Mouse (Mus musculus) thymus, postnatal 14 days (tissue): ENCODE measurements around the gene Kcnj6.
"Not testable (repeated sequence)": the region's sequence is repeated elsewhere in the genome, so short reads cannot be mapped to it uniquely, and the experiment has no call there.

ENCODE experiments used
- DNase-seq: peaks from one replicate; pipeline ENCODE4 v3.0.0; 2021

Gene Kcnj6

GRCm38 (mm10) chr16:94845996-94846395 is 151.5 kb downstream of the Kcnj6 start:
- no peak for DNase-seq

DNA sequence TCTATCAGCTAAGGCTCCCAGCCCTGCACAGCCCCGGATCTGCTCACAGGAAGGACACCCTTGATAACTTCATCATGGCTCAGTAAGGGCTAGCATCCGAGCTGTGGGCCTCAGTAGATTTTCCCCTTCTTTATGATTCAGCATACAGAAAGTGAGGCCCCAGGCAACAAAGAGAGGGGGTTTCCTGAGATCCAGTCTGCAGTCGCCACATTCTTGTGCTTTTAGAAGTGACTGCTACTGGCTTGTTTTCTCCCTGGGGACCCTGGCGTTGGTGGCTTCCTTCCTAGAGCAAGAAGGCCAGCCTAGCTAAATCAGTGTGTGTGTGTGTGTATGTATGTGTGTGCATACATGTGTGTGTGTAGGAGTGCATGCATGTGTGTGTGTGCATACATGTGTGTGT is 152.7 kb downstream of the Kcnj6 start:
- no peak for DNase-seq

DNA sequence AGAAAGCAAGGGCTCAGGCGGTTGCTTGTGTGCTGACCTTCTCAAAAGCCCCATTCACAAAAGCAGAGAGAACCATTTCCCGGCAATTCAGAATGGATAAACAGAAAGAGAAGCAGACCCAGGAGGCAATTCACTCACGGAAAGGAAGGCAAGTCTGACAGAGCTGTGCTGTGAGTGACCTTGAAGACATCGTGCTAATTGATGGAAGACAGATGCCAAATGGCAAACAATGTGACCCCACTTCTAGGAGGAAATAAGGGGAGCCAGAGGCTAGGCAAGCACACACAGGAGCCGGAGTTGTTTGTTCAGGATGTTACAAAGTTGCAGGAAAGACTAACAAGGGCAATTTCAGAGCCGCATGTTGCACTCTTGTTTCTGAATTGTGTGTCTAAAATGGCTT is 158.1 kb downstream of the Kcnj6 start:
- DNase-seq, result no peak

- no peak for DNase-seq
These were observed 159.6 kb downstream of the Kcnj6 start for GRCm38 (mm10) chr16:94837881-94838280.

GRCm38 (mm10) chr16:94834502-94834901 is 163.0 kb downstream of the Kcnj6 start:
- DNase-seq, result no peak

- DNase-seq, result no peak
These were observed 169.3 kb downstream of the Kcnj6 start for GRCm38 (mm10) chr16:94828166-94828565.

GRCm38 (mm10) chr16:94827092-94827585 is 170.4 kb downstream of the Kcnj6 start:
- no peak for DNase-seq

DNA sequence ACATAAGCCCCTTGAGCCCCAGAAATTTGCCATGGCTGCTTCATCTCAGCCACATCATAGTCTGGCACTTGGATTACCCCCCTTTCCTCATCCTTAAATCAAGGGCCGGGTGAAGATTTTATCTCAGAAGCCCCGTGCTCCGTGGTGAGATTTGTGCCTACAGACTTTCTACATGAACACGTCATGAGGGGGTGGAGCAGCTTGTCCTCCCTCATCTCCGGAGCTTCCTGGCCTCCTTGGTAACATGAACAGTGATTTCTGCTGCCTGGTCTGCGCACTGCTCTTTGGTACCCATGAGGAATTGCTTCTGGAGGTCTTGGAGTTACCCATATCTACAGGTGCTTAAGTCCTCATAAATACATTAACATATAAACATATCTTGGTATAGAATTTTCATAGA is 172.2 kb downstream of the Kcnj6 start:
- no peak for DNase-seq

DNA sequence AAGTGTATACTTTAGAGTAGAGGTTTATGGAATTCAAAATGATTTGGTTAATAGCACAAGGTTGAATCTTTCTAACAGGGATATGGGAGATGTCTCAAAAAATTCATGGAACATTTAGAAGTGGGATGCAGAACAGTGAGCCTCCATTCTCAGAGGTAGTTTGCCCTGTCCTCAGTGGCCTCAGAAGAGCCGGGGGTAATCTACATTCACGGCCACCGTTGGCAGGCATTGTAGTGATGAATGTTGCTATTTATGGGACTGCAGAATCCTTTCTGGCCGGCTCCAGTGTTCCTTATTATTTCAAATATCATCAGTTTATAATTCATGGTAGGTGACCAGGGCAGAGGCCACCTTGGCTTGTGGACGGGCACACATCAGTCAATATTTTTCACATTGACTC is 174.9 kb downstream of the Kcnj6 start:
- DNase-seq, result no peak

- no peak for DNase-seq
These were observed 175.9 kb downstream of the Kcnj6 start for GRCm38 (mm10) chr16:94821610-94822009.

DNA sequence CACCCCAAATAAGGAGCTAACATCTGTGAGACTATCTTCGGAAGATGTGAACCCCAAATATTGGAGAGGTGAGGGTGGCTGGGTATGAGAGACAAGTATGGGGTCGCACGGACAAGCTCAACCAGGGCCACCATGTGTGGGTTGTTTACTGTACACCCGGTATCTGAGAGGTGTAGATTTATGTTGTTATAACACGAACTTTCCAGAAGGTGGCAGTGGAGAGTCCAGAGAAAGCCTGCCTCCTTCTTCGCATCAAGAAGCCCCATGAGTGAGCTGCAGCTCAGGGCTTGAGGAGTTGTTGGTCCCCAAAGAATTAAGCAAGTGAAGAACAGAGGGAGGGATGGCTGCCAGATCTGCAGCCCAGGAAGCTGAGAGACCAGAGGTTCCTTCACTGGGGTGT is 181.1 kb downstream of the Kcnj6 start:
- DNase-seq, result peak; percentile 35

DNA sequence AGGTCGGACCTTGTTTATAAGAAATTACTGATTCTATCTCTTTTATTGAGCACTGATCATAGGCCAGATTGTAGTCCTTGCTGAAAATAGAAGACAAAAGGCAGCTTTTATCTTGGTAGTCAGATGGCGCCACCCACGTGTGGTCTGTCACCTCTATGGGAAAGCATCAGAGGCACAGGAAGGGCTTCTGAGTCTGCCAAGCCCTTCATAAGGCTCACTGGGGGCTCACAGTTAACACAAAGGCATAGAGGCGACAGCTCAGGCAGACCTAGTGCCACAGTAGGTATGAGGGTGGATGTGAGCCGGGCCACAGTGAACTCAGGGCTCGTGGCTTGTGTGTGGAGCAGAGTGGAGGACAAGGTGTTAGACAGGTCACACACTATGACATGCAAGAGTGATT is 181.6 kb downstream of the Kcnj6 start:
- no peak for DNase-seq

GRCm38 (mm10) chr16:94809286-94809685 is 188.2 kb downstream of the Kcnj6 start:
- DNase-seq, result not testable (repeated sequence)

DNA sequence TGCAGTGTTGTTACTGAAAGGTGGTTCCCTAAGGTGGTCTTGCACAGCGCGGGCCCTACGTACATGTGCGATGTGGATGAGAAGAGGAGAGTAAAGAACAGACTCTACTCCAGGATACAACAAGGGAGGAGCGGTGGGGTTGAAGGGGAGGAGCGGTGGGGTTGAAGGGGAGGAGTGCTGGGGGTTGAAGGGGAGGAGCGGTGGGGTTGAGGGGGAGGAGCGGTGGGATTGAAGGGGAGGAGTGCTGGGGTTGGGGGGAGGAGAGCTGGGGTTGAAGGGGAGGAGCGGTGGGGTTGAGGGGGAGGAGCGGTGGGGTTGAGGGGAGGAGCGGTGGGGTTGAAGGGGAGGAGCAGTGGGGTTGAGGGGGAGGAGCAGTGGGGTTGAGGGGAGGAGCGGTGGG is 199.3 kb downstream of the Kcnj6 start:
- no peak for DNase-seq

DNA sequence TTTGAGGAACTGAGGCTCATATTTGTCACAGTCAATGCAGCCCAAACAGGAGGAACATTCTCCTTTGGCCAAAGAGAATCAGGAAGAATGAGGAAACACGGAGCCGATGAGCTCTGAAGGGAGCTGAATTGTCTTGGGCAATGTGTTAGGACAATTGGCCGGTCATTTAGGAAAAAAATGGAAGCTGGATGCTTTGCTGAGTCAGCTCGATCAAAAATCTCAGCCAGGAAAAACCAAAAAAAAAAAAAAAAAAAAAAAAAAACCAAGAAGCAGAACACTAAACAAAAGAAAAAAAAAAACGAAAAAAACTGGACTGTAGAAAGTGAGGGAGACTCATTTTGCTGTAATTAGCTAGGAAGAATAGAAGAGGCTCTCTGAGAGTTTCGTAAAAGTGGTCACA is 200.1 kb downstream of the Kcnj6 start:
- DNase-seq, result no peak

DNA sequence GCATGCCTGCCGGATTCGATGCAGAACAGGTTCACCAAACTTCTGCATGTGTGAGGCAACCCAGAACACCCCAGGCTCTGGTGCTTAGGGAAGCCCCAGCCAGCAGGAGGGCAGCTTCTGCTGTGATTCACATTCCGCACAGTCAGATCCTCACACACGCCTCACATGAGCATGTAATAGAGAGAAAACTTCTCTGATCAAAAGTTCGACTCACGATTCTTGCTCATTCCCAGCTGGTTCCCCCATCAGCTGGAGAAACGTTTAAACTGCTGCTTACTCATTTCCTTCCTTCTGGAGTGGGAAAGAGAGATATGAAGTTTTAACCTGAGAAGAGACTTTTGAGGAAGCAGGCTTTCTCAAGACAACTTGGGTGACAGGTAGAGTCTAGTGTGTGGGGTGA is 204.5 kb downstream of the Kcnj6 start:
- DNase-seq, result no peak

DNA sequence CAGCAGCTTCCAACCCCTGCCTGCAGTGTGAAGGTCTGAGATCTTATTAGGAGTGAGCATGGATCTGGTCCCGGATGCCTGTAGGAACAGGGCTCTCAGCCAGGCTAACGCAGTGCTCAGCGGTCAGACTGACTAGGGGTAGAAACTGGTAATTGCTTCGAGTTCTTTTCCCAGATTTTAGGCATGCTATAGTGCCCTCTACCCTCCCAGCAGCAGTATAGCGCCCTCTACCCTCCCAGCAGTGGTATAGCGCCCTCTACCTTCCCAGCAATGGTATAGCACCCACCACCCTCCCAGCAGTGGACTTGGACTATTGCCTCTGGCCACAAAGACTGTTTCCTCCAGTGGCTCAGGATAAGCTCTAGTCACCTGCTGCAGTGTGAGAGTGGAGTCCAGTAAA is 207.5 kb downstream of the Kcnj6 start:
- DNase-seq, result peak; percentile 6

DNA sequence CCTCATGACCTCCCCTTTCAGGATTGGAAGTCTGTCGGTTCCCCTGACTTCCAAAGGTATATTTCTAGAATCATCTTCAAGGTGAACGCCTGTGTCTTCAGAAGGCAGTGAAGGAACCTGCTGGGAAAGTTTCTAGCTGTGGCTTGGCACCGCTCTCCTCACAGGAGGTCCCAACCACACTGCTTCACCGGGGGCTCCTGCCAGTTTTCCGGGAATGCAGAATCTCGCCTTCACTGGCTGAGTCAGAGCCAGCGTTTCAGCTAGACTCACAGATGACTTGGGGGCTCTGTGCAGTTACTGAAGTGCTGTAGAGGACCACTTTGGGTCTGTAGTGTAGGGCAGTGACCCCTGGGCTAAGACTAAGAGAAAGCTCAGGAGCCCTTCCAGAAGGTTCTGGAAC is 208.8 kb downstream of the Kcnj6 start:
- no peak for DNase-seq

GRCm38 (mm10) chr16:94788165-94788564 is 209.3 kb downstream of the Kcnj6 start:
- DNase-seq, result peak; percentile 35

DNA sequence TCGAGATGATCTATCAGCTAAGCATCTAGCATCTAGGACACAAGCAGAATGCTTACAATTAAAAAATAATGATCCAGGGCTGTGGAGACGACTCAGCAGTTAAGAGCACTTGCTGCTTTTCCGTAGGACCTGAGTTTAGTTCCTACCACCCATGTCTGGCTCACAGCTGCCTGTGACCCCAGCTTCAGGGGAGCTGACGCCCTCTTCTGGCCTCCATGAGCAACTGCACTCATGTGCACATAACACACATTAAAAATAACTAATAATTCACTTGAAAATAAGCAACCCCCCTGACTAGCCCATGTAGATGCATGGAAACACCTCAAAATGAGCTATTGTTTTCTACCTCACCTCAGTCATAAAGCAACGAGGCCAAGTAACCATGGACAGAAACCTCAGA is 211.6 kb downstream of the Kcnj6 start:
- no peak for DNase-seq

DNA sequence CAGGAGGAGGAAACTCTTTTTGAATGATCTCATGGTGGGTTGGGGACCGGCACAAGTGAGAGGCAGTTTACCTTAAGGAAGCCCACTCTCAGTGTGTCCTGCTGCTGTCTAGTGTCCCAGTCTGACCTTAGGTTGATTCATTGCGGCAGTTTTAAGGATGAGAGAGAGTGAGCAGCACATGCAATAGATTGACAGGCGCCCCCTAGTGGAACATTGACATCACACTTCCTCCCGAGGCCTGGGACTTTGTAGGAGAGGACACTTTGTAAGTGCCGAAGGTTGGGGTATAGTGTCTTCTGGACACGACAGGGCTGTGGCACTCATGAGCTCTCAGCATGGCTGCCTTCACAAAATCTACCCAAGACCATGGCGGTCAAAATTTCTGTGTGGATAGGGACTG is 213.8 kb downstream of the Kcnj6 start:
- DNase-seq, result peak; percentile 20

- no peak for DNase-seq
These were observed 215.2 kb downstream of the Kcnj6 start for GRCm38 (mm10) chr16:94782110-94782946.

- no peak for DNase-seq
These were observed 223.6 kb downstream of the Kcnj6 start for GRCm38 (mm10) chr16:94773928-94774327.

DNA sequence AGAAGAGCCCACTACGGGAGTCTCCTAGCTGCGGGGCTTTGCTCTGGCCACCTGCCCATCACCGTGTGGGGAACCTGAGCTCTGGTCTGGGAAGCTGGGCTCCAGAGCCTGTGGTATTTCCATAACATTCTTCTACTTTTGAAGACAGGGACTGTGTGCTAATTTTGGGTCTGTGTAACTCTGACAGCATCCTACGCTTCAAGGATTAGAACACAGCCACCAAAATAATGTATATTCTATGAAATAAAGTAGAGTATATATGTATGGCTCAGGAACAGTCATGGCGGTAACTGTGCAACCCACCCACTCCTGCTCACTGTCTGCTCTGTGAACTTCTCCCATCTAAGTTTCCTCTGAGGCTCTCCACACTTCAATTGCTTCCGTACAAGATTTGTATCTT is 229.9 kb downstream of the Kcnj6 start:
- no peak for DNase-seq

DNA sequence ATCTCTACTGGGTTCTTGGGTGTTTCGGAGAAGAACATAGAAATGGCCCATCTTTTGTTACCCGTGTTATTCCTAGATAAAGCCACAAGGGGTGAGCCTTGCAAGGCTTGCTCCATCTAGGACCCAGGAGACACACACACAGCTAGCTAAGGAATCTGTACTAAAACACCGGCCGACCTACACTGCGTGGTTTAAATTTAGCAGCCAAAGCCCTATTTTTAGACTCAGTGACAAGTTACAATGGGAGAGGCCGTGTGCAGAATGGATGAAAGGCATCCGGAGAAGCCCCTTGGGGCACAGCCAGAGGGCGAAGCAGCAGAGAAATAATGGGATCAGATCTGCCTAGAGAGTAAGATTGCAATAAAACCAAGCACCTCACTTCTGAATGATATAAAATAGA is 232.4 kb downstream of the Kcnj6 start:
- DNase-seq, result no peak
